In genomic region chr8:123752773-123753468, GRCm38 (mm10) we compare ENCODE assay signal across 7 mouse cellular contexts. TPM values are rescaled to one million over a fixed set of nuclear protein-coding genes. Genes with fewer than 3 reads are reported as not detected.
A peak's percentile ranks its signal among the peaks of the same experiment; 100 is the strongest.
DNase-seq lines count a peak whose midpoint lies in the region; ATAC-seq and TF ChIP-seq lines count a peak whose summit lies in the region.

No protein-coding gene starts in this region.

- no peak for TF ChIP-seq EP300 in liver, postnatal 0 days (IDR thresholded peaks at IDR 0.05; ENCODE audit: low read depth)

- no peak for TF ChIP-seq CTCF in liver, postnatal 0 days (IDR thresholded peaks at IDR 0.05; ENCODE audit: low read depth)

- WGBS in liver, postnatal 0 days (ENCODE audit: insufficient replicate concordance): 77% methylated on average over 13 of the region's 13 CpGs
- WGBS in liver, embryonic 12.5 days (ENCODE audit: insufficient replicate concordance): 66% methylated on average over 13 of the region's 13 CpGs
- 47% methylated on average over 13 of the region's 13 CpGs for WGBS in embryonic facial prominence, embryonic 11.5 days
- 47% methylated on average over 13 of the region's 13 CpGs for WGBS in hindbrain, embryonic 15.5 days

- H3K4me3 ChIP-seq in liver, postnatal 0 days (ENCODE audit: low read depth, low read length): 0 out of 2 replicates have a peak overlapping the region, but pooled peaks have one; percentile 10
- H3K4me3 ChIP-seq in liver, embryonic 12.5 days: no peak overlapping the region
- H3K4me3 ChIP-seq in embryonic facial prominence, embryonic 11.5 days (ENCODE audit: low read depth, low read length): no peak overlapping the region
- no peak overlapping the region for H3K4me3 ChIP-seq in hindbrain, embryonic 15.5 days

- no peak overlapping the region; the same call in 1 of the 2 replicates for H3K27ac ChIP-seq in liver, postnatal 0 days (ENCODE audit: low read depth)
- H3K27ac ChIP-seq in liver, embryonic 12.5 days: no peak overlapping the region
- H3K27ac ChIP-seq in embryonic facial prominence, embryonic 11.5 days (replicated peaks; ENCODE audit: low read depth, low read length): no peak overlapping the region
- 0 out of 2 replicates have a peak overlapping the region, but pooled peaks have one; percentile 35 for H3K27ac ChIP-seq in hindbrain, embryonic 15.5 days (replicated peaks)

- peaks cover 12% of the 10 kb centered on the region for H3K4me1 ChIP-seq in liver, postnatal 0 days (ENCODE audit: insufficient read depth)
- H3K4me1 ChIP-seq in liver, embryonic 12.5 days: peaks cover 13% of the 10 kb centered on the region
- peaks cover 3% of the 10 kb centered on the region for H3K4me1 ChIP-seq in embryonic facial prominence, embryonic 11.5 days (ENCODE audit: control insufficient read depth, insufficient read depth, low read length)
- peaks cover 24% of the 10 kb centered on the region for H3K4me1 ChIP-seq in hindbrain, embryonic 15.5 days (replicated peaks)

- H3K4me2 ChIP-seq in liver, postnatal 0 days (ENCODE audit: low read depth, low read length): peak overlapping the region; percentile 52
- no peak overlapping the region for H3K4me2 ChIP-seq in liver, embryonic 12.5 days
- no peak overlapping the region for H3K4me2 ChIP-seq in embryonic facial prominence, embryonic 11.5 days (ENCODE audit: low read depth, low read length)
- no peak overlapping the region; the same call in 1 of the 2 replicates for H3K4me2 ChIP-seq in hindbrain, embryonic 15.5 days

- intact Hi-C loops in left cerebral cortex, postnatal 14 days (cut with DNase I): no loop called here

- no peak for ATAC-seq in liver, postnatal 0 days
- ATAC-seq in liver, embryonic 12.5 days: no peak
- ATAC-seq in embryonic facial prominence, embryonic 11.5 days (replicated peaks; ENCODE audit: insufficient number of reproducible peaks, low FRiP score, low TSS enrichment, low read depth): peak; percentile 53; the same call in 1 of the 2 replicates
- ATAC-seq in hindbrain, embryonic 15.5 days (ENCODE audit: low FRiP score, low read depth): peak; percentile 60; the same call in 1 of the 2 replicates

- H3K27me3 ChIP-seq in liver, postnatal 0 days (ENCODE audit: insufficient read depth, low read length): no peaks in the 10 kb centered on the region
- peaks cover 20% of the 10 kb centered on the region for H3K27me3 ChIP-seq in liver, embryonic 12.5 days (replicated peaks)
- H3K27me3 ChIP-seq in embryonic facial prominence, embryonic 11.5 days (ENCODE audit: control insufficient read depth, insufficient read depth, low read length): no peaks in the 10 kb centered on the region
- H3K27me3 ChIP-seq in hindbrain, embryonic 15.5 days: no peaks in the 10 kb centered on the region

- H3K9ac ChIP-seq in liver, postnatal 0 days (replicated peaks): no peak overlapping the region
- H3K9ac ChIP-seq in liver, embryonic 12.5 days: no peak overlapping the region
- no peak overlapping the region for H3K9ac ChIP-seq in embryonic facial prominence, embryonic 11.5 days (replicated peaks; ENCODE audit: low read length)
- no peak overlapping the region for H3K9ac ChIP-seq in hindbrain, embryonic 15.5 days

- DNase-seq in liver, postnatal 0 days: no peak
- DNase-seq in embryonic facial prominence, embryonic 11.5 days (ENCODE audit: low spot score): peak; percentile 60
- DNase-seq in retina, embryonic 14.5 days (ENCODE audit: low spot score): peak; percentile 63
- DNase-seq in left cerebral cortex, postnatal 14 days (ENCODE audit: low spot score in 2 of 2): no peak
- no peak for DNase-seq in spleen, postnatal 10 days (ENCODE audit: low spot score in 2 of 2)

- H3K9me3 ChIP-seq in liver, postnatal 0 days (ENCODE audit: low read length): no peaks in the 10 kb centered on the region
- H3K9me3 ChIP-seq in liver, embryonic 12.5 days (replicated peaks): no peaks in the 10 kb centered on the region
- H3K9me3 ChIP-seq in embryonic facial prominence, embryonic 11.5 days (replicated peaks; ENCODE audit: control insufficient read depth, low read length): no peaks in the 10 kb centered on the region
- no peaks in the 10 kb centered on the region for H3K9me3 ChIP-seq in hindbrain, embryonic 15.5 days

- no peaks in the 10 kb centered on the region for H3K36me3 ChIP-seq in liver, postnatal 0 days (replicated peaks; ENCODE audit: insufficient read depth, low read length)
- no peaks in the 10 kb centered on the region for H3K36me3 ChIP-seq in liver, embryonic 12.5 days
- no peaks in the 10 kb centered on the region for H3K36me3 ChIP-seq in embryonic facial prominence, embryonic 11.5 days (replicated peaks; ENCODE audit: control insufficient read depth, insufficient read depth, low read depth, low read length)
- no peaks in the 10 kb centered on the region for H3K36me3 ChIP-seq in hindbrain, embryonic 15.5 days

RNA-seq across cellular contexts. Expression of gene Rab4a, which starts 52.9 kb away (rescaled TPM):
- 30.4 and 36.3 TPM in 2 replicates for polyA plus RNA-seq in liver, postnatal 0 days (2015; fragmentation: Nextera tagmentation; extraction: Ambion mirVana)
- polyA plus RNA-seq in liver, embryonic 12.5 days (2016; fragmentation: Nextera tagmentation; extraction: Ambion mirVana): 36.3 and 38.3 TPM in 2 replicates
- polyA plus RNA-seq in embryonic facial prominence, embryonic 11.5 days (2014; fragmentation: Nextera tagmentation; extraction: Ambion mirVana): 56.7 and 57.3 TPM in 2 replicates
- polyA plus RNA-seq in hindbrain, embryonic 15.5 days (2015; fragmentation: Nextera tagmentation; extraction: Ambion mirVana): 77.5 and 82.2 TPM in 2 replicates
- total RNA-seq in left cerebral cortex, postnatal 14 days (2021): 10 to 100 TPM; 46.5 to 51.8 TPM

Comparison
In these comparisons a context has a peak if more than half of its experiments do, and no peak if none do; other contexts are left out.
1. ATAC-seq: peak in embryonic facial prominence, embryonic 11.5 days (single experiment) and hindbrain, embryonic 15.5 days (single experiment); none in liver, postnatal 0 days (single experiment) and liver, embryonic 12.5 days (single experiment).
2. DNase-seq: peak in embryonic facial prominence, embryonic 11.5 days (single experiment) and retina, embryonic 14.5 days (single experiment); none in liver, postnatal 0 days (single experiment), left cerebral cortex, postnatal 14 days (0 of 2) and spleen, postnatal 10 days (0 of 2).